Mouse (Mus musculus) bone marrow macrophage, adult 2 months (primary cell): ENCODE measurements around the gene Jtb.

Experiments used
- CTCF ChIP-seq: IDR thresholded peaks from 2 replicates; pipeline ENCODE4 v1.5.1; 2012; ENCODE audit warnings: low read depth, mild to moderate bottlenecking, low read length, moderate library complexity
- POLR2A ChIP-seq: IDR thresholded peaks from 2 replicates; pipeline ENCODE4 v1.6.1; 2012; ENCODE audit warnings: mild to moderate bottlenecking, low read depth, low read length, borderline replicate concordance

GRCm38 (mm10) chr3:90268971-90269370 is 37.6 kb downstream of the Jtb start:
- TF ChIP-seq CTCF (no peak), POLR2A (no peak)
